Mouse (Mus musculus) activated CD4-positive, CD25-positive, alpha-beta regulatory T cell, adult 9 weeks (primary cell): ENCODE results near the gene Cdhr3. TPM values are rescaled to one million over a fixed set of nuclear protein-coding genes. Genes with fewer than 3 reads are reported as not detected.

Experiments used
- polyA plus RNA-seq: library from polyadenylated mRNA; unstranded; fragments of 100-300 nt; shearing (Covaris generic); gene quantifications from one replicate; pipeline ENCODE4 v1.2.1, GENCODE M21; 2017

Gene Cdhr3
- 0.75 TPM for polyA plus RNA-seq

DNA sequence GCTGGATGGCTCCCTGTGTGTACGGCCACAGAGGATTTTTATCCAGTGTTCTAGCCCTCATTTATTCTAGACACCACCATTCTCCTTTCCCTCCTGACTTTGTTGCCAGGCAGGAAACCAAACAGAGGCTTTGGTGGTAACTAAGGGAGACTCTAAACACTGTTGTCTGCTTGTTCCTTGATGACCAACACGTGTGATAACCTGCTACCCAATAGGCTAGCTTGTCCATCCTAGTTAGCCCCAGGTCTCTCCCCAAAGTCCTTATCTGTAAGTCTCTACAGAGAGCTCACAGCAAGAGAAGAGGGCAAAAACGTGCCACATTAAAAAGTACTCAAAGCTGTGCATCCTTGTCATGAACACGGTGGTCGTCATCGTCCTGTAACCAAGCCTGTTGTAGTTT, at the start of gene Cdhr3:
TSS of gene Cdhr3 (minus strand) at position 101 of the 400 bp plus-strand sequence.

Other genes with a start within 250 kb of the Cdhr3 start
- 73.1 TPM for gene Sypl, start 139.0 kb downstream of the Cdhr3 start, polyA plus RNA-seq
- 106 TPM for gene Atxn7l1, start 54.8 kb upstream of the Cdhr3 start, polyA plus RNA-seq